Mouse (Mus musculus) gastrocnemius, adult 2 months (tissue): ENCODE measurements at regions not wholly inside any gene's neighbourhood (a gene's known extent, or its start where the extent isn't known, plus 50 kb on each side); places are given as distances from the start of the nearest gene placed in this dataset.

Experiments
- DNase-seq: peaks from one replicate; pipeline ENCODE4 v3.0.0; 2022
- H3K27ac ChIP-seq: fragments of 200-600 bp; 2 replicates; pipeline ENCODE4 v1.8.1; 2022; ENCODE audit warnings: mild to moderate bottlenecking
- H3K4me3 ChIP-seq: fragments of 200-600 bp; 2 replicates; pipeline ENCODE4 v1.8.1; 2022; ENCODE audit warnings: mild to moderate bottlenecking, moderate library complexity
- CTCF ChIP-seq: fragments of 200-600 bp; IDR thresholded peaks from 2 replicates; pipeline ENCODE4 v1.8.1; 2022; ENCODE audit warnings: antibody characterized with exemption, mild to moderate bottlenecking, moderate library complexity
- intact Hi-C: fragments of 180-260 bp; cut with DNase I; formaldehyde crosslinking; loops from one replicate; pipeline ENCODE4 v1.15.1; 2025

GRCm38 (mm10) chr10:70799191-70799742 lies 143.5 kb upstream of the Phyhipl start:
- intact Hi-C loops: no loop called here
- Histone ChIP-seq H3K27ac (peak overlapping the region; percentile 74), H3K4me3 (peak overlapping the region; percentile 1; the same call in 1 of the 2 replicates)
- DNase-seq: peak; percentile 82
- no peak for TF ChIP-seq CTCF

DNA sequence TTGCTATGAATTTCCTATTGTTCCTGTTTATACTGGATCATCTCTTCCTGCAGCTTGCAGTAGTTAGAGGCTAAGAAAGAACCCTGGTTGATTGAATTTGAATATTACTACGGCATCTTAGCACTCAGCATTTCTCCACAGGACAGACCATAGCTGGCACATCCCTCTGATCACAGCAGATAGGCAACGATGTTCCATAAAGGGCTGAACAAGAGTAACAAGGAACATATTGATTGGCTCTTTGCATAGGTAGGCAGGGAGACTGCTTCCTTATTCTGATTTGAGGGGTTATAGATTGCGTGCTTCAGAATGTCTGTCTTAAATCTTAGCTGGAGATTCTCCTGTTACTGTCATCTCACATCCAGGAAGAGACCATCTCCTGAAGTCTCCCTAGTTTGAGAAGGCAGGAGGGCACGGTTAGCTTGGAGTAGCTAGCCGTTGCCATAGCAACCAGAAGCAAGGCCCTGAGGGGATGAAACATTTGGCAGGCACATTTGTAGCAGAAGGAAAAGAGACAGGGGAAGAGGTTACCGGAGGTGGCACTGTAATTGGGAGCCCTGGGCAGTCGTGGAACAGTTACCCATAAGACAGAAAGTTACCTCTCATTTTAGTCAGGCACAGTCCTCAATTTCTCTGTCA lies 133.2 kb upstream of the Phyhipl start:
- no peak overlapping the region for H3K27ac ChIP-seq
- no peak overlapping the region for H3K4me3 ChIP-seq
- intact Hi-C loops: no loop called here
- TF ChIP-seq CTCF: no peak
- DNase-seq: no peak

- Histone ChIP-seq H3K4me3 (no peak overlapping the region), H3K27ac (no peak overlapping the region)
- intact Hi-C loops: no loop called here
- no peak for TF ChIP-seq CTCF
- DNase-seq: no peak
Observed at GRCm38 (mm10) chr10:70781036-70781435, 125.3 kb upstream of the Phyhipl start.

- no peak overlapping the region for H3K27ac ChIP-seq
- H3K4me3 ChIP-seq: no peak overlapping the region
- DNase-seq: no peak
- TF ChIP-seq CTCF: no peak
- intact Hi-C loops: no loop called here
Observed at GRCm38 (mm10) chr10:70778596-70778995, 122.8 kb upstream of the Phyhipl start.

DNA sequence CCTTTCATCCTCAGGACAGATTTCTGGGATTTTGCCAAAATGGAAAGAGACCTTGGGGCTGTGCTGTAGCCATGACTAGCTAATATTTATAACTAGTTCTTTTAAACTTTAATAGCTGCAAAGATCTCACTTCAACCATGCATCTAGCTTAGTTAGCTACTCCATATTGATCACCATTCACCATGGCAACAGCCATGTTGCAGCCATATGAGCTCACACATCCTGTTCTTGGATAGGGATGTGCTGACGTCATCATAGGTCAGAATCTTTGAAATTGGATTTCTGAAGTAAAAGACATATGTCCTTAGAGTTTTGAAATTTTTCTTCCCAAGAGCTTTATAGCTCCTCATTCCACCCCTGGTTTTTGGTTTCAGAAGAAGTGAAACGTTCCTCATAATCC lies 118.8 kb upstream of the Phyhipl start:
- intact Hi-C loops: no loop called here
- Histone ChIP-seq H3K4me3 (no peak overlapping the region), H3K27ac (no peak overlapping the region)
- no peak for TF ChIP-seq CTCF
- DNase-seq: no peak

GRCm38 (mm10) chr10:70774159-70774558 lies 118.4 kb upstream of the Phyhipl start:
- H3K4me3 ChIP-seq: no peak overlapping the region
- H3K27ac ChIP-seq: no peak overlapping the region
- TF ChIP-seq CTCF: no peak
- intact Hi-C loops: no loop called here
- no peak for DNase-seq

DNA sequence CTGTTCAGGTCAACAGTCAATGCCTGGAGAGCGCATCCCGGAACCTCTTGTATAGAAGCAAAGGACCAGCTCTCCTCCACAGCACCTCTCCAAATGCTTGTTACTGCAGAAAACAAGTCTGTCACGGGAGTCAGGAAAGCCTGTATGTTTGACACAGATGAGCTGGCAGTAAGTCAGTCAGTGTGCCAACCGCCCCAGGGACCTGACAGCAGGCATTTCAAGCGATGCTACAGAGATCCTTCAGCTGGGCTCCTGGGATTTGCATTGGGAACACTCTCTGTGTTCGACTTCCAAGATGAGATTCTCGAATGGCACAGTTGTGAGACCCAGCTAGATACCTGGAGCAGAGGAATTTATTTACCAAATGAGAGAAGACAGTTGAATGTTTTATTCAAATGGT lies 111.7 kb upstream of the Phyhipl start:
- TF ChIP-seq CTCF: no peak
- no peak overlapping the region for H3K4me3 ChIP-seq
- intact Hi-C loops: no loop called here

GRCm38 (mm10) chr10:70766869-70767268 lies 111.1 kb upstream of the Phyhipl start:
- intact Hi-C loops: no loop called here
- no peak for TF ChIP-seq CTCF
- no peak overlapping the region for H3K27ac ChIP-seq
- no peak overlapping the region for H3K4me3 ChIP-seq
- no peak for DNase-seq

More for the DNA sequence above, 111.7 kb upstream of the Phyhipl start:
- no peak overlapping the region for H3K27ac ChIP-seq
- DNase-seq: no peak

- H3K27ac ChIP-seq: no peak overlapping the region
- H3K4me3 ChIP-seq: no peak overlapping the region
- no peak for DNase-seq
- intact Hi-C loops: no loop called here
- TF ChIP-seq CTCF: no peak
Observed at GRCm38 (mm10) chr10:70766450-70766849, 110.7 kb upstream of the Phyhipl start.

- intact Hi-C loops: no loop called here
- DNase-seq: no peak
- no peak overlapping the region for H3K27ac ChIP-seq
- no peak overlapping the region for H3K4me3 ChIP-seq
- no peak for TF ChIP-seq CTCF
Observed at GRCm38 (mm10) chr10:70763206-70763605, 107.4 kb upstream of the Phyhipl start.

DNA sequence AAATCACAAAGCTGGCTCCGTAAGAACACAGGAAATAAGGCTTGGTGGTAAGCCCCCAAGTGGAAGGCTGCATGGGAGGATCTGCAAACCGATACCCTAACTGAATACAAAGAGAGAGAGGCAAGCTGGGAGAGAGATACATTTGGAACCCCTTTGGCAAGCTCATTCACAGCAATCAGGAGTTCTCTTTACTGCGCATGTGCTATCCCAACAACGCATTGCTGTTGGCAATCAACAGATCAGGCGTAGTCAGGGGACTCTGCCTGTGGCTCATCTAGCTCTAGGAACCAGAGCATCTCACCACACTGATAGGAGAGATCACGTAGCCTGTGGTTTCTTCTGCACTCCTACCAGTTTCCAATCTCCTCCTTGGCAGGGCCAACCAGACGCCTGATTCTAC lies 103.9 kb upstream of the Phyhipl start:
- intact Hi-C loops: no loop called here
- H3K4me3 ChIP-seq: no peak overlapping the region
- no peak for DNase-seq
- TF ChIP-seq CTCF: no peak
- H3K27ac ChIP-seq: no peak overlapping the region

GRCm38 (mm10) chr10:70751771-70752170 lies 96.0 kb upstream of the Phyhipl start:
- no peak overlapping the region for H3K27ac ChIP-seq
- intact Hi-C loops: no loop called here
- TF ChIP-seq CTCF: no peak
- no peak for DNase-seq
- H3K4me3 ChIP-seq: no peak overlapping the region

- intact Hi-C loops: no loop called here
- no peak for TF ChIP-seq CTCF
Observed at GRCm38 (mm10) chr10:70750356-70751145, 94.8 kb upstream of the Phyhipl start.

More at GRCm38 (mm10) chr10:70750356-70751145, 94.8 kb upstream of the Phyhipl start:
- Histone ChIP-seq H3K4me3 (no peak overlapping the region), H3K27ac (no peak overlapping the region)
- DNase-seq: peak; percentile 25
